Mouse (Mus musculus): ENCODE measurements around the gene Rora. TPM values are rescaled to one million over a fixed set of nuclear protein-coding genes. Genes with fewer than 3 reads are reported as not detected.

Rora gene
- polyA plus RNA-seq, 1 experiment from 2014 or later: 6.0 TPM

DNA sequence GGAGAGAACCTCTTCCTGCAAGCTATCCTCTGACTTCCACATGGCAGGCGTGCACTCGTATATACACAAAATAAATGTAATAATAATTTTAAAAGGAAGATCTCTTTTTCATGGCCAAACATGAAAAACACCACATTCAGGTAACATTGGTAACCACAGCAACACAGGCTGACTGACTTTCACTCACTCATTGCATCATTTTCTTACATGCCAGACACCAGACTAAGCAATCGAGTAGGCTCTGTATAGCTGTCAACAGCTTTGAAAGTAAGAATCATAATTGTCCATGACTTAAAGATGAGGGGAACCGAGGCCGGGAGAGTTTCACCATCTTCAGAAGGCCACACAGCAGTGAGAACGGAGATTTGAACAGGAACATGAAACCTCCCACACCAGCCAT lies 665.8 kb downstream of the Rora start:
- Histone ChIP-seq H3K4me1 (replicated peaks; ENCODE audit: control insufficient read depth, insufficient read depth, low read length) (no peaks in the 10 kb centered on the region), H3K36me3 (ENCODE audit: control insufficient read depth, insufficient read depth, low read length) (no peaks in the 10 kb centered on the region), H3K9me3 (ENCODE audit: control insufficient read depth, low read length) (no peaks in the 10 kb centered on the region), H3K27ac (ENCODE audit: low read depth, low read length) (no peak overlapping the region), H3K4me3 (ENCODE audit: low read depth, low read length) (no peak overlapping the region), H3K27me3 (ENCODE audit: control insufficient read depth, insufficient read depth, low read length) (no peaks in the 10 kb centered on the region), H3K4me2 (ENCODE audit: low read depth, low read length, severe bottlenecking) (no peak overlapping the region), H3K9ac (ENCODE audit: low read length) (no peak overlapping the region)
- WGBS: 94% methylated on average over 6 of the region's 6 CpGs
- ATAC-seq (replicated peaks; ENCODE audit: low FRiP score) (no peak), DNase-seq (ENCODE audit: low spot score) (no peak)

DNA sequence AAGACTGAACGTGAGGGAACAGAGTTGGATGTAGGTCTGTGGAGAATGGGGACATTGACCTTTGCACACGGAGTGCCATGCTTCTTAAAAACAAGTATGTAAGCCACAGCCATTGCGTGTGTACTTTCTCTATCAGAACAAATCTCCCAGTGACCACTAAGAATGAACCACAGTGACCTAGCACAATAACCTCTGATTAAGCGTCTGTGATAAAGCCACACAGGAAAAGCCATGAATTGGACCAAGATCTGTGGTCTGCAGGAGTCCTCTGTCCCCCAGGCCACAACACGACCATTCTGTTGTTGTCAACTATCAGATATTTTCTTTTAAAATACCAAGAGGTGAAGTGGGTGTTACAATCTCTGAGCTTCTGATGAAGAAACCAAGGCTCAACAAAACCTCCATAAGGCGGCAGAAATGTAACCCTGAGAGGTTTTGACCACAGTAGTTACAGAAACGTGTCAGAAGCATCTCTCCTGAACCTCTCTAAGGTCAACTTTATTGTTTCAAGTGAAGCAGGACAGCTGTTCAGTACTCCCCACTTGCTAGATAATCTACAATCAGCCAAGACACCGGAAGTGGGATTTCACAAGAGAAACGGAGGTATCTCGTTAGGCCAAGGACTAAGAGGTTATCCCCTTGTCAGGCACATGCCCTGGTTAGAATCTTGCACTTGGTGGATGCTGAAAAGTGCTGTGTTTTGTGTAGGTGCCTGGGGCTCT lies 666.5 kb downstream of the Rora start:
- DNase-seq (ENCODE audit: low spot score) (no peak), ATAC-seq (replicated peaks; ENCODE audit: low FRiP score) (no peak)
- 72% methylated on average over 10 of the region's 10 CpGs for WGBS
- Histone ChIP-seq H3K27ac (ENCODE audit: low read depth, low read length) (no peak overlapping the region), H3K4me1 (replicated peaks; ENCODE audit: control insufficient read depth, insufficient read depth, low read length) (no peaks in the 10 kb centered on the region), H3K36me3 (ENCODE audit: control insufficient read depth, insufficient read depth, low read length) (no peaks in the 10 kb centered on the region), H3K27me3 (ENCODE audit: control insufficient read depth, insufficient read depth, low read length) (no peaks in the 10 kb centered on the region), H3K4me3 (ENCODE audit: low read depth, low read length) (no peak overlapping the region), H3K9ac (ENCODE audit: low read length) (no peak overlapping the region), H3K9me3 (ENCODE audit: control insufficient read depth, low read length) (no peaks in the 10 kb centered on the region), H3K4me2 (ENCODE audit: low read depth, low read length, severe bottlenecking) (no peak overlapping the region)

DNA sequence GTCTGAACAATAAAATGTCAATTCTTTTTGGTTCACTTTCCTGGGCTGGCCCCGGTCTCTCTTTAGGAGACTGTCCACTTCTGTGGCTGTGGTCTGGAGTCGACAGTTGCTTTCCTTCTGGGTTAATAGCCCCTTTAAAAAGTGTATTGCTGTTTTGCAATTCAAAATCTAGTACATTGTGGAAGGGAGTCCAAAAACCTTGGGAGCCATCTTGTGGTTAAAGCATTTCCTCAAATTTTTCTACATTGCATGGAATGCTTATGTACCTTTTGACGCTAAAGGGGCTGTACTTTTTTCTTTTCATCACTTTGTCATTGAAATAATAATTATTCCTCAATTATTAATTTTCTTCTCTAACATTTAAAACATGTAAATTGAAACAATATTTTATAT lies 667.0 kb downstream of the Rora start:
- DNase-seq (ENCODE audit: low spot score) (no peak), ATAC-seq (replicated peaks; ENCODE audit: low FRiP score) (no peak)
- no peaks in the 10 kb centered on the region for H3K27me3 ChIP-seq (ENCODE audit: control insufficient read depth, insufficient read depth, low read length)
- no peak overlapping the region for H3K4me2 ChIP-seq (ENCODE audit: low read depth, low read length, severe bottlenecking)
- H3K9ac ChIP-seq (ENCODE audit: low read length): no peak overlapping the region
- H3K27ac ChIP-seq (ENCODE audit: low read depth, low read length): no peak overlapping the region
- H3K4me1 ChIP-seq (replicated peaks; ENCODE audit: control insufficient read depth, insufficient read depth, low read length): no peaks in the 10 kb centered on the region
- no peak overlapping the region for H3K4me3 ChIP-seq (ENCODE audit: low read depth, low read length)
- H3K9me3 ChIP-seq (ENCODE audit: control insufficient read depth, low read length): no peaks in the 10 kb centered on the region
- WGBS: 66% methylated on average over 3 of the region's 3 CpGs
- H3K36me3 ChIP-seq (ENCODE audit: control insufficient read depth, insufficient read depth, low read length): no peaks in the 10 kb centered on the region

GRCm38 (mm10) chr9:69321956-69322355 lies 668.4 kb downstream of the Rora start:
- H3K27ac ChIP-seq (ENCODE audit: low read depth, low read length): no peak overlapping the region
- no peaks in the 10 kb centered on the region for H3K36me3 ChIP-seq (ENCODE audit: control insufficient read depth, insufficient read depth, low read length)
- no peak overlapping the region for H3K9ac ChIP-seq (ENCODE audit: low read length)
- H3K27me3 ChIP-seq (ENCODE audit: control insufficient read depth, insufficient read depth, low read length): no peaks in the 10 kb centered on the region
- no peaks in the 10 kb centered on the region for H3K9me3 ChIP-seq (ENCODE audit: control insufficient read depth, low read length)
- 90% methylated on average over 1 of the region's 1 CpGs for WGBS
- DNase-seq (ENCODE audit: low spot score) (no peak), ATAC-seq (replicated peaks; ENCODE audit: low FRiP score) (no peak)
- H3K4me2 ChIP-seq (ENCODE audit: low read depth, low read length, severe bottlenecking): no peak overlapping the region
- H3K4me3 ChIP-seq (ENCODE audit: low read depth, low read length): no peak overlapping the region
- H3K4me1 ChIP-seq (replicated peaks; ENCODE audit: control insufficient read depth, insufficient read depth, low read length): 0 out of 2 replicates have a peak, but pooled peaks cover 2% of the 10 kb centered on the region

GRCm38 (mm10) chr9:69323831-69324230 lies 670.2 kb downstream of the Rora start:
- no peak overlapping the region for H3K9ac ChIP-seq (ENCODE audit: low read length)
- no peak overlapping the region for H3K27ac ChIP-seq (ENCODE audit: low read depth, low read length)
- DNase-seq (ENCODE audit: low spot score) (no peak), ATAC-seq (replicated peaks; ENCODE audit: low FRiP score) (no peak)
- H3K4me3 ChIP-seq (ENCODE audit: low read depth, low read length): no peak overlapping the region
- H3K27me3 ChIP-seq (ENCODE audit: control insufficient read depth, insufficient read depth, low read length): no peaks in the 10 kb centered on the region
- H3K9me3 ChIP-seq (ENCODE audit: control insufficient read depth, low read length): no peaks in the 10 kb centered on the region
- H3K36me3 ChIP-seq (ENCODE audit: control insufficient read depth, insufficient read depth, low read length): no peaks in the 10 kb centered on the region
- H3K4me2 ChIP-seq (ENCODE audit: low read depth, low read length, severe bottlenecking): no peak overlapping the region
- 0 out of 2 replicates have a peak, but pooled peaks cover 2% of the 10 kb centered on the region for H3K4me1 ChIP-seq (replicated peaks; ENCODE audit: control insufficient read depth, insufficient read depth, low read length)
- 87% methylated on average over 8 of the region's 8 CpGs for WGBS

GRCm38 (mm10) chr9:69327077-69327476 lies 673.5 kb downstream of the Rora start:
- Histone ChIP-seq H3K9ac (ENCODE audit: low read length) (no peak overlapping the region), H3K9me3 (ENCODE audit: control insufficient read depth, low read length) (no peaks in the 10 kb centered on the region), H3K4me3 (ENCODE audit: low read depth, low read length) (no peak overlapping the region), H3K4me2 (ENCODE audit: low read depth, low read length, severe bottlenecking) (no peak overlapping the region), H3K27me3 (ENCODE audit: control insufficient read depth, insufficient read depth, low read length) (no peaks in the 10 kb centered on the region), H3K4me1 (replicated peaks; ENCODE audit: control insufficient read depth, insufficient read depth, low read length) (0 out of 2 replicates have a peak, but pooled peaks cover 2% of the 10 kb centered on the region), H3K27ac (ENCODE audit: low read depth, low read length) (no peak overlapping the region), H3K36me3 (ENCODE audit: control insufficient read depth, insufficient read depth, low read length) (no peaks in the 10 kb centered on the region)
- no peak for DNase-seq (ENCODE audit: low spot score)
- no peak for ATAC-seq (replicated peaks; ENCODE audit: low FRiP score)
- 47% methylated on average over 9 of the region's 9 CpGs for WGBS

DNA sequence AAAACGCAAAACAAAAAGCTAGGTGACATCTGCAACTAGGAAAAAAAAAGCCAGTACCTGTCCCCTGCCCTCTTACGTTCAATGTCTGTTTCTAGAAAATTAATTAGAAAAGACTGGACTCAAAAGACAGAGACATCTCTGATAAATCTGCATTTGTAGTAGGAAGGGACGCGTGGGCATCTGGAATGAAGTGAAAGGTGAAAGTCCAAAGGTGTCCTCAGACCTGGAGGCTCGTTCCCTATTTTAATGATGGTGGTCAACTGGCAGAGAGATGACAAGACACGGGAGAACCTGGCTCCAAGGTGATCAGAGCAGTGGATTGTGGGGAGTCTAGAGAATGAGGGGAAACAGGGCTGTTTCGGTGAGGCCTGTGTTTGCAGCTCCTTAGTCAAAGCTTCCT lies 674.0 kb downstream of the Rora start:
- WGBS: 91% methylated on average over 7 of the region's 7 CpGs
- no peaks in the 10 kb centered on the region for H3K9me3 ChIP-seq (ENCODE audit: control insufficient read depth, low read length)
- H3K4me2 ChIP-seq (ENCODE audit: low read depth, low read length, severe bottlenecking): no peak overlapping the region
- H3K4me1 ChIP-seq (replicated peaks; ENCODE audit: control insufficient read depth, insufficient read depth, low read length): 0 out of 2 replicates have a peak, but pooled peaks cover 2% of the 10 kb centered on the region
- ATAC-seq (replicated peaks; ENCODE audit: low FRiP score): no peak
- no peak overlapping the region for H3K27ac ChIP-seq (ENCODE audit: low read depth, low read length)
- H3K9ac ChIP-seq (ENCODE audit: low read length): no peak overlapping the region
- no peak overlapping the region for H3K4me3 ChIP-seq (ENCODE audit: low read depth, low read length)
- H3K36me3 ChIP-seq (ENCODE audit: control insufficient read depth, insufficient read depth, low read length): no peaks in the 10 kb centered on the region
- DNase-seq (ENCODE audit: low spot score): no peak
- H3K27me3 ChIP-seq (ENCODE audit: control insufficient read depth, insufficient read depth, low read length): no peaks in the 10 kb centered on the region

DNA sequence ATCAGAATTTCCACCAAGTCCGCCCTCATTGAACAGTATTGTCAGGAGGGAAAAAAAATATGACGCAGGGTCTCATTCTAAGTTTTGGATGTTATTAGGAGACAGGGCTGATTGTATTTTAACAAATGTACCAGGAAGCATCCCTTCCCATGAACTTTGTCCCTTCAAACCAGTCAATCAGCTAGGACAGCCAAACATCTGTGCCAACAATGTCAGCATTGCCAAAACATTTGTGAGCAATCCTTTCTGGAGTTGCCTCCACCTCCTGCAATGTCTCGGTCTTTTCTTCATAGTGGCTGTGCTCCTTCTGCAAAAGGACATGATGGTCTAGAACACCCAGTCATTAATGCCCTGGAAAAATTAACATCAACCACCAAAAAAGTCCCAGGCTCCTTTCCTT lies 678.2 kb downstream of the Rora start:
- H3K9me3 ChIP-seq (ENCODE audit: control insufficient read depth, low read length): no peaks in the 10 kb centered on the region
- no peaks in the 10 kb centered on the region for H3K36me3 ChIP-seq (ENCODE audit: control insufficient read depth, insufficient read depth, low read length)
- no peak overlapping the region for H3K4me3 ChIP-seq (ENCODE audit: low read depth, low read length)
- DNase-seq (ENCODE audit: low spot score) (no peak), ATAC-seq (replicated peaks; ENCODE audit: low FRiP score) (no peak)
- no peak overlapping the region for H3K4me2 ChIP-seq (ENCODE audit: low read depth, low read length, severe bottlenecking)
- H3K9ac ChIP-seq (ENCODE audit: low read length): no peak overlapping the region
- H3K4me1 ChIP-seq (replicated peaks; ENCODE audit: control insufficient read depth, insufficient read depth, low read length): 0 out of 2 replicates have a peak, but pooled peaks cover 3% of the 10 kb centered on the region
- H3K27me3 ChIP-seq (ENCODE audit: control insufficient read depth, insufficient read depth, low read length): no peaks in the 10 kb centered on the region
- H3K27ac ChIP-seq (ENCODE audit: low read depth, low read length): no peak overlapping the region
- 87% methylated on average over 3 of the region's 3 CpGs for WGBS

Data from forebrain, embryonic 11.5 days (tissue).